Mouse (Mus musculus): Measurements from ENCODE around the gene D230025D16Rik.

DNA sequence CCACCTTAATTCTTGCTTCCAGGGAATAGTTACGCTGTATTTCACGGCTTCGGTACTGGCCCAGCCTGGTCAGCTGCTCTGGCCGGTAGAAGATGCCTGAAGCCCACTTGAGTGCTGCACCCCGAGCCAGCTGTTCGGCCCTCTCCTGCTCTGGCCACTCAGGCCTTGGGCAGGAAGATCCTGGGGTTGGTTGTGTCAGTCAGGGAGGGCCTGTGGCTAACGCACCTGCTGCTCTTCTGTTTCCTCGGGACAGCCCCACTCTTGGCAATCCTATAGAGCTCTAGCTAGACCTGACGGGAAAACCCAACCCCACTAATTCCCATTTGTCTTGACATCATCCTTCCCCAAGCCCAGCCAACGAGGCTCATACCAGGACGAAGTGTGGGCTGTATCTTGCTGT lies 70.3 kb downstream of the D230025D16Rik start:
- no peak for TF ChIP-seq CTCF (IDR thresholded peaks at IDR 0.05; ENCODE audit: low read depth)
- no peak for TF ChIP-seq EP300 (IDR thresholded peaks at IDR 0.05; ENCODE audit: low read depth)
